Mouse (Mus musculus) embryonic facial prominence, embryonic 12.5 days (tissue): ENCODE measurements at regions not wholly inside any gene's neighbourhood (a gene's known extent, or its start where the extent isn't known, plus 50 kb on each side); places are given as distances from the start of the nearest gene placed in this dataset.

Experiments
- ATAC-seq: fragments of 200-750 bp; cut with Nextera tagmentation; 2 replicates; pipeline ENCODE4 v1.8.0; 2017; ENCODE audit not compliant: insufficient number of reproducible peaks, insufficient read depth, low FRiP score, low TSS enrichment
- H3K27ac ChIP-seq: fragments of 300-500 bp; sonication (generic); 2 replicates; pipeline ENCODE4 v1.5.1; 2016; ENCODE audit warnings: mild to moderate bottlenecking
- H3K27me3 ChIP-seq: fragments of 300-500 bp; sonication (generic); 2 replicates; pipeline ENCODE4 v1.6.1; 2016; ENCODE audit warnings: mild to moderate bottlenecking, moderate library complexity
- H3K36me3 ChIP-seq: fragments of 300-500 bp; sonication (generic); 2 replicates; pipeline ENCODE4 v1.6.1; 2016; ENCODE audit warnings: mild to moderate bottlenecking
- H3K4me1 ChIP-seq: fragments of 300-500 bp; sonication (generic); 2 replicates; pipeline ENCODE4 v1.6.1; 2016
- H3K4me2 ChIP-seq: fragments of 300-500 bp; sonication (generic); replicated peaks from 2 replicates; pipeline ENCODE4 v1.6.1; 2016; ENCODE audit warnings: mild to moderate bottlenecking, moderate library complexity
- H3K4me3 ChIP-seq: fragments of 300-500 bp; sonication (generic); 2 replicates; pipeline ENCODE4 v1.5.1; 2016; ENCODE audit warnings: mild to moderate bottlenecking
- H3K9ac ChIP-seq: fragments of 300-500 bp; sonication (generic); 2 replicates; pipeline ENCODE4 v1.6.1; 2016; ENCODE audit warnings: mild to moderate bottlenecking, moderate library complexity
- H3K9me3 ChIP-seq: fragments of 300-500 bp; sonication (generic); 2 replicates; pipeline ENCODE4 v1.6.1; 2016; ENCODE audit warnings: mild to moderate bottlenecking, moderate library complexity
- WGBS: fragments of 180-500 bp; shearing (Covaris S2); methylation state at CpG from one replicate; pipeline ENCODE4 v1.1.7; 2016; 5-methylcytosine and 5-hydroxymethylcytosine counted together

- no peaks in the 10 kb centered on the region for H3K9me3 ChIP-seq
- H3K27ac ChIP-seq, result no peak overlapping the region
- H3K4me2 ChIP-seq, result no peak overlapping the region
- no peak for ATAC-seq
- H3K4me1 ChIP-seq, result no peaks in the 10 kb centered on the region
- H3K36me3 ChIP-seq, result no peaks in the 10 kb centered on the region
- no peak overlapping the region for H3K9ac ChIP-seq
- H3K4me3 ChIP-seq, result no peak overlapping the region
- no peaks in the 10 kb centered on the region for H3K27me3 ChIP-seq
- WGBS, result 52% methylated on average over 12 of the region's 12 CpGs
Measured at GRCm38 (mm10) chr15:51679186-51679902, 2205.4 kb upstream of the Gm7489 start.

GRCm38 (mm10) chr15:51680494-51680893, 2204.2 kb upstream of the Gm7489 start:
- H3K27ac ChIP-seq, result no peak overlapping the region
- no peak overlapping the region for H3K4me3 ChIP-seq
- no peak for ATAC-seq
- H3K36me3 ChIP-seq, result no peaks in the 10 kb centered on the region
- no peak overlapping the region for H3K9ac ChIP-seq
- H3K4me2 ChIP-seq, result no peak overlapping the region
- no peaks in the 10 kb centered on the region for H3K9me3 ChIP-seq
- no peaks in the 10 kb centered on the region for H3K4me1 ChIP-seq
- no peaks in the 10 kb centered on the region for H3K27me3 ChIP-seq

GRCm38 (mm10) chr15:51681191-51681590, 2203.5 kb upstream of the Gm7489 start:
- ATAC-seq, result no peak
- no peak overlapping the region for H3K27ac ChIP-seq
- no peaks in the 10 kb centered on the region for H3K27me3 ChIP-seq
- no peaks in the 10 kb centered on the region for H3K36me3 ChIP-seq
- H3K9me3 ChIP-seq, result no peaks in the 10 kb centered on the region
- H3K4me3 ChIP-seq, result no peak overlapping the region
- 74% methylated on average over 6 of the region's 6 CpGs for WGBS
- no peak overlapping the region for H3K4me2 ChIP-seq
- no peaks in the 10 kb centered on the region for H3K4me1 ChIP-seq
- H3K9ac ChIP-seq, result no peak overlapping the region

GRCm38 (mm10) chr15:51682331-51682730, 2202.4 kb upstream of the Gm7489 start:
- H3K9me3 ChIP-seq, result no peaks in the 10 kb centered on the region
- no peak overlapping the region for H3K27ac ChIP-seq
- no peaks in the 10 kb centered on the region for H3K36me3 ChIP-seq
- H3K4me3 ChIP-seq, result no peak overlapping the region
- 58% methylated on average over 5 of the region's 5 CpGs for WGBS
- ATAC-seq, result no peak
- H3K4me1 ChIP-seq, result no peaks in the 10 kb centered on the region
- H3K4me2 ChIP-seq, result no peak overlapping the region
- H3K27me3 ChIP-seq, result no peaks in the 10 kb centered on the region
- H3K9ac ChIP-seq, result no peak overlapping the region

DNA sequence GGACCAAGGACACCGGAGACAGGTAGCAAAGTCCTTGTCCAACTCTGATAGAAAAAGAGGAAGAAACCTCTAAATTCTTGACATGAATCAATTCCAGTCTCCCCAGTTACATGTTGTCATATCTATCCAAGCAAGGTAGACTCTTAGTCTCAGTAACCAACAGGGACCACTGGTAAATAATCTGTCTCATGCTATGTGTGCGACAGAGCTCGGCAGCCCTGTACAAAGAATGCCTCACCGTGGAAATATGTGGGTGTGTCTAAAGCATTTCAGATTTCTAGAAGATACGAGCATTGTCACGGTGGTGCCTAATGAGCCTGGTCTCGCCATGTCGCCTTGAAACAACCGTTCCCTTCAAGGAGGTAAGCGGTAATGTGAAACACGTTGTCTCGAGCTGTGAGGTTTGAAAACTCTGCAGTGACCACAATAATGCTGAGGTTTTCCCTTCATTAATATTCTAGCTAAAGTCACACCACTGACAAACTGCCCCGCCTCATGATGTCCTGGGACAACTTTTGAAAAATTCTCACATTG, 2197.6 kb upstream of the Gm7489 start:
- 80% methylated on average over 13 of the region's 13 CpGs for WGBS

GRCm38 (mm10) chr15:51689498-51689897, 2195.2 kb upstream of the Gm7489 start:
- 71% methylated on average over 1 of the region's 1 CpGs for WGBS
- no peaks in the 10 kb centered on the region for H3K9me3 ChIP-seq

More for the DNA sequence above, 2197.6 kb upstream of the Gm7489 start:
- Histone ChIP-seq H3K27ac (no peak overlapping the region), H3K9me3 (no peaks in the 10 kb centered on the region), H3K4me2 (no peak overlapping the region), H3K9ac (no peak overlapping the region), H3K27me3 (no peaks in the 10 kb centered on the region), H3K4me1 (no peaks in the 10 kb centered on the region), H3K36me3 (no peaks in the 10 kb centered on the region), H3K4me3 (no peak overlapping the region)
- no peak for ATAC-seq

GRCm38 (mm10) chr15:51692671-51693070, 2192.0 kb upstream of the Gm7489 start:
- Histone ChIP-seq H3K4me3 (no peak overlapping the region), H3K9ac (no peak overlapping the region), H3K36me3 (no peaks in the 10 kb centered on the region), H3K4me2 (no peak overlapping the region), H3K27ac (no peak overlapping the region), H3K9me3 (no peaks in the 10 kb centered on the region), H3K4me1 (no peaks in the 10 kb centered on the region), H3K27me3 (no peaks in the 10 kb centered on the region)
- 75% methylated on average over 4 of the region's 4 CpGs for WGBS
- no peak for ATAC-seq

More at GRCm38 (mm10) chr15:51689498-51689897, 2195.2 kb upstream of the Gm7489 start:
- Histone ChIP-seq H3K4me1 (no peaks in the 10 kb centered on the region), H3K27ac (no peak overlapping the region), H3K9ac (no peak overlapping the region), H3K36me3 (no peaks in the 10 kb centered on the region), H3K4me3 (no peak overlapping the region), H3K4me2 (no peak overlapping the region), H3K27me3 (no peaks in the 10 kb centered on the region)
- ATAC-seq, result no peak

- Histone ChIP-seq H3K9ac (no peak overlapping the region), H3K4me2 (no peak overlapping the region), H3K9me3 (no peaks in the 10 kb centered on the region), H3K4me3 (no peak overlapping the region), H3K4me1 (no peaks in the 10 kb centered on the region), H3K36me3 (no peaks in the 10 kb centered on the region), H3K27me3 (no peaks in the 10 kb centered on the region), H3K27ac (no peak overlapping the region)
- 60% methylated on average over 11 of the region's 11 CpGs for WGBS
- ATAC-seq, result peak; percentile 35; the same call in 1 of the 2 replicates
Measured at GRCm38 (mm10) chr15:51696344-51697016, 2188.2 kb upstream of the Gm7489 start.

DNA sequence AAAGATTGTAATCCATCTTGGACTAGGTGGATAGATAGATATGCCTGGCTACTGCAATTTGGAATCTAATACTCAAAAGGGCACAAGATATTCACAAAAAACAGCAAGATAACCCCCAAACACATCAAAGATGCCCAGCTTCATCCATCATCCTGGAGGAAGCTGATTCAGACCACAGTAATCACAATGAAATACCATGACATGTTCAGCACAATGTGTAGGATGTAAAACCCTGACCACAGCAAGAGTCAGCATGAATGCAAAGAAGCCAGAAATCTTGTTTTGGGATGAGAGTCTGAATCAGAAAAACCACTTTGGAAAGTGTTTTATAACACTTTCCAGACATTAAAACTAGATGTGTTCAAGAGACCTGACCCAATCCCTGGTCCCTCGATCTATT, 2180.5 kb upstream of the Gm7489 start:
- Histone ChIP-seq H3K9me3 (no peaks in the 10 kb centered on the region), H3K4me1 (no peaks in the 10 kb centered on the region), H3K4me2 (no peak overlapping the region), H3K27ac (no peak overlapping the region), H3K36me3 (no peaks in the 10 kb centered on the region), H3K27me3 (no peaks in the 10 kb centered on the region), H3K4me3 (no peak overlapping the region), H3K9ac (no peak overlapping the region)
- no peak for ATAC-seq
- WGBS, result 87% methylated on average over 1 of the region's 1 CpGs

DNA sequence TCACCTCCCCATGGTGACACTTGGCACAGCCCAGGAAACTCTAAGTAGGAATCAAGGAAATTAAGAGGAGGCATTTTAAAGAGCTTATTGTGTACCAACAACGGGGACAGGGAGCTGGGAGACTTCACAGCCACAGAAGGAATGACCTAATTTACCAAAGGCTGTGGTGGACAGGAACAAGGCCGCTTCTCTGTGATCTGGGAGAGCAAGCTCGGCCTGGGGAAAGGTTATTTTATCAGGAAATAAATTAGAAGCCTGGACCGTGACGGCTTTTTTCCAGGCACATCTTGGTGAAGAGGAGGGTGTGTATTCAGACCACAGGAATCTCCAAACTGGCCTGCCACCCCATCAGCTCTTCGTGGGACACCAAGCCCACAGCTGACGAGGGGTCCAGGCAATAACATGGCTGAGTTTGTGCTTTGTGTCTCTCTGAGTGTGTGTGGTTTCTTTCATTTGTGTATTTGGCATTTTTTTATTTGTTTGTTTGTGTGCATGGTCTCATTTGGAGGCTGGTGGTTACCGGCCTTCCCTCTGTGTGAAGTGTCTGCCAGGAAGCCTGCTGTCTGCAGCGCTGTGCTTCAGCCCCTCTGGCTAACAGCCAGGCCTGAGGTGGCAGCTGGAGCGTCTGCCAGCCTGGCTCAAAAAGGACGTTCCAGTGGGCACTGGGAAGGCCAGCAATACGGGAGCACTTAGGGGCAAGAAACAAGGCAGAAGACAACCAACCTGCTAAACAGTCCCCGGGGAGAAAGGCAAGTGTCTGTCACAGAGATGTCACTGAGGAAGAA, 2174.6 kb upstream of the Gm7489 start:
- Histone ChIP-seq H3K4me2 (no peak overlapping the region), H3K27me3 (no peaks in the 10 kb centered on the region), H3K9me3 (no peaks in the 10 kb centered on the region), H3K4me1 (peaks cover 5% of the 10 kb centered on the region; the same call in 1 of the 2 replicates), H3K9ac (no peak overlapping the region), H3K27ac (no peak overlapping the region), H3K36me3 (no peaks in the 10 kb centered on the region), H3K4me3 (no peak overlapping the region)
- no peak for ATAC-seq
- 31% methylated on average over 13 of the region's 13 CpGs for WGBS

- ATAC-seq, result no peak
- peak overlapping the region; percentile 78 for H3K27ac ChIP-seq
Measured at GRCm38 (mm10) chr15:51720873-51721308, 2163.8 kb upstream of the Gm7489 start.

More at GRCm38 (mm10) chr15:51720873-51721308, 2163.8 kb upstream of the Gm7489 start:
- Histone ChIP-seq H3K36me3 (no peaks in the 10 kb centered on the region), H3K27me3 (no peaks in the 10 kb centered on the region), H3K4me3 (no peak overlapping the region), H3K9me3 (no peaks in the 10 kb centered on the region), H3K9ac (no peak overlapping the region), H3K4me1 (peaks cover 10% of the 10 kb centered on the region; the same call in 1 of the 2 replicates), H3K4me2 (no peak overlapping the region)
- 17% methylated on average over 9 of the region's 9 CpGs for WGBS
